Mouse (Mus musculus) ovary, adult 2 months (tissue): Measurements from ENCODE around the gene Il17rc. TPM values are rescaled to one million over a fixed set of nuclear protein-coding genes. Genes with fewer than 3 reads are reported as not detected.

ENCODE experiments used
- polyA plus RNA-seq: library from polyadenylated mRNA; depleted of rRNA; stranded (reverse); fragments of >200 nt; gene quantifications from 2 replicates; pipeline ENCODE4 v1.2.3, GENCODE M21; 2012; rRNA removed

Il17rc gene
- polyA plus RNA-seq, result 94.6 and 103 TPM in 2 replicates

GRCm38 (mm10) chr6:113471297-113471936 lies at the start of gene Il17rc:
Gene Il17rc (plus strand): TSS chr6:113471427.

GRCm38 (mm10) chr6:113435664-113436205 lies 35.5 kb upstream of the Il17rc start, which contains the start of gene Cidec:
Gene Cidec (minus strand): TSS chr6:113435760.

GRCm38 (mm10) chr6:113442442-113443090 lies 28.7 kb upstream of the Il17rc start, which contains the start of gene Jagn1:
Gene Jagn1 (plus strand): TSS chr6:113442569.

GRCm38 (mm10) chr6:113457952-113458534 lies 13.2 kb upstream of the Il17rc start, which contains the start of gene Il17re:
Gene Il17re (plus strand): TSS chr6:113458484.

GRCm38 (mm10) chr6:113483100-113483615 lies 11.9 kb downstream of the Il17rc start, which contains the start of gene Creld1:
Gene Creld1 (plus strand): TSS chr6:113483297.

GRCm38 (mm10) chr6:113501388-113502084 lies 30.3 kb downstream of the Il17rc start, which contains the start of gene Prrt3:
Gene Prrt3 (minus strand): TSS chr6:113501931.

GRCm38 (mm10) chr6:113530932-113531839 lies 60.0 kb downstream of the Il17rc start, which contains the start of the genes Emc3 and Fancd2:
Gene Emc3 (minus strand): TSS chr6:113531652.
Gene Fancd2 (plus strand): TSS chr6:113531682.

Other genes starting within 250 kb of the Il17rc start
- 82.3 and 92.6 TPM in 2 replicates for gene Mtmr14, start 233.6 kb upstream of the Il17rc start, polyA plus RNA-seq
- gene Cpne9, start 189.1 kb upstream of the Il17rc start, polyA plus RNA-seq, result 2.9 and 4.4 TPM in 2 replicates
- 24.3 and 26.5 TPM in 2 replicates for gene Brpf1, start 164.3 kb upstream of the Il17rc start, polyA plus RNA-seq
- 25.4 and 30.0 TPM in 2 replicates for gene Ogg1, start 144.5 kb upstream of the Il17rc start, polyA plus RNA-seq
- 77.2 and 87.7 TPM in 2 replicates for gene Camk1, start 127.4 kb upstream of the Il17rc start, polyA plus RNA-seq
- gene Tada3, start 93.5 kb upstream of the Il17rc start, polyA plus RNA-seq, result 41.7 and 44.7 TPM in 2 replicates
- 64.4 and 70.8 TPM in 2 replicates for gene Arpc4, start 93.3 kb upstream of the Il17rc start, polyA plus RNA-seq
- 26.9 and 30.3 TPM in 2 replicates for gene Ttll3, start 82.2 kb upstream of the Il17rc start, polyA plus RNA-seq
- gene Rpusd3, start 52.1 kb upstream of the Il17rc start, polyA plus RNA-seq, result 53.1 and 70.5 TPM in 2 replicates
- 176 and 184 TPM in 2 replicates for gene Cidec, start 35.7 kb upstream of the Il17rc start, polyA plus RNA-seq
- 92.3 and 96.5 TPM in 2 replicates for gene Jagn1, start 28.9 kb upstream of the Il17rc start, polyA plus RNA-seq
- gene Il17re, start 12.9 kb upstream of the Il17rc start, polyA plus RNA-seq, result 50.7 and 65.4 TPM in 2 replicates
- 16.6 and 17.3 TPM in 2 replicates for gene Creld1, start 11.9 kb downstream of the Il17rc start, polyA plus RNA-seq
- 0.09 and 0.10 TPM in 2 replicates for gene Prrt3, start 30.5 kb downstream of the Il17rc start, polyA plus RNA-seq
- 33.1 and 42.4 TPM in 2 replicates for gene Emc3, start 60.2 kb downstream of the Il17rc start, polyA plus RNA-seq
- gene Fancd2, start 60.3 kb downstream of the Il17rc start, polyA plus RNA-seq, result 2.3 and 5.9 TPM in 2 replicates
- not detected in 2 replicates for gene Fancd2os, start 129.3 kb downstream of the Il17rc start, polyA plus RNA-seq
- 90.4 and 111 TPM in 2 replicates for gene Brk1, start 133.3 kb downstream of the Il17rc start, polyA plus RNA-seq
- gene Vhl, start 152.5 kb downstream of the Il17rc start, polyA plus RNA-seq, result 21.1 and 30.3 TPM in 2 replicates
- gene Irak2, start 167.0 kb downstream of the Il17rc start, polyA plus RNA-seq, result 38.1 and 41.1 TPM in 2 replicates
- 22.0 and 26.6 TPM in 2 replicates for gene Tatdn2, start 225.6 kb downstream of the Il17rc start, polyA plus RNA-seq
- 0.43 TPM in 1 of 2 replicates, not detected in the other for gene Ghrl, start 248.5 kb downstream of the Il17rc start, polyA plus RNA-seq